Mouse (Mus musculus): Measurements from ENCODE around the gene Ywhab. TPM values are rescaled to one million over a fixed set of nuclear protein-coding genes. Genes with fewer than 3 reads are reported as not detected.

Ywhab gene
- 100 to 1,000 TPM; 562 to 599 TPM for total RNA-seq (2021)
- long read RNA-seq, transcript Ywhab-201 (6 exons, 3,013 nt) = major isoform, 668 of 783 reads
- long read RNA-seq, partial matches to known transcripts = 16 of 783 reads
- long read RNA-seq, other reads (novel, unspliced or antisense) = 99 of 783 reads

GRCm38 (mm10) chr2:163994654-163994976 is at the start of gene Ywhab:
Gene Ywhab, plus strand, starts transcription at chr2:163994960.
- DNase-seq (ENCODE audit: low spot score in 2 of 2) = peak in 1 of 2 experiments; percentile 88

GRCm38 (mm10) chr2:163946221-163946620 is 48.5 kb upstream of the Ywhab start:
- DNase-seq (ENCODE audit: low spot score in 2 of 2) = no peak

- no peak for DNase-seq (ENCODE audit: low spot score in 2 of 2)
These were observed 46.8 kb upstream of the Ywhab start for GRCm38 (mm10) chr2:163947976-163948375.

- DNase-seq (ENCODE audit: low spot score in 2 of 2) = peak; percentile 63 to 78
These were observed 43.0 kb upstream of the Ywhab start for GRCm38 (mm10) chr2:163951770-163952169.

- no peak for DNase-seq (ENCODE audit: low spot score in 2 of 2)
These were observed 41.0 kb upstream of the Ywhab start for GRCm38 (mm10) chr2:163953622-163954310.

GRCm38 (mm10) chr2:163964606-163965560 is 29.9 kb upstream of the Ywhab start:
- no peak for DNase-seq (ENCODE audit: low spot score in 2 of 2)

- no peak for DNase-seq (ENCODE audit: low spot score in 2 of 2)
These were observed 29.1 kb upstream of the Ywhab start for GRCm38 (mm10) chr2:163965706-163966105.

- peak; percentile 72 to 82 for DNase-seq (ENCODE audit: low spot score in 2 of 2)
These were observed 26.2 kb upstream of the Ywhab start for GRCm38 (mm10) chr2:163968581-163968980.

- DNase-seq (ENCODE audit: low spot score in 2 of 2) = no peak
These were observed 24.4 kb upstream of the Ywhab start for GRCm38 (mm10) chr2:163970326-163970725.

- no peak for DNase-seq (ENCODE audit: low spot score in 2 of 2)
These were observed 20.7 kb upstream of the Ywhab start for GRCm38 (mm10) chr2:163974056-163974455.

- no peak for DNase-seq (ENCODE audit: low spot score in 2 of 2)
These were observed 18.3 kb upstream of the Ywhab start for GRCm38 (mm10) chr2:163976448-163976847.

GRCm38 (mm10) chr2:163987233-163987632 is 7.5 kb upstream of the Ywhab start:
- DNase-seq (ENCODE audit: low spot score in 2 of 2) = no peak

- DNase-seq (ENCODE audit: low spot score in 2 of 2) = no peak
These were observed 1.9 kb upstream of the Ywhab start for GRCm38 (mm10) chr2:163992871-163993270.

GRCm38 (mm10) chr2:163994977-163995862 is 460 bp downstream of the Ywhab start:
- peak; percentile 43 to 92 for DNase-seq (ENCODE audit: low spot score in 2 of 2)

- DNase-seq (ENCODE audit: low spot score in 2 of 2) = no peak
These were observed 1.5 kb downstream of the Ywhab start for GRCm38 (mm10) chr2:163996275-163996674.

GRCm38 (mm10) chr2:163996899-163997298 is 2.1 kb downstream of the Ywhab start:
- DNase-seq (ENCODE audit: low spot score in 2 of 2) = no peak

GRCm38 (mm10) chr2:163998981-163999380 is 4.2 kb downstream of the Ywhab start:
- DNase-seq (ENCODE audit: low spot score in 2 of 2) = no peak

- no peak for DNase-seq (ENCODE audit: low spot score in 2 of 2)
These were observed 7.9 kb downstream of the Ywhab start for GRCm38 (mm10) chr2:164002637-164003036.

GRCm38 (mm10) chr2:164004503-164004902 is 9.7 kb downstream of the Ywhab start:
- no peak for DNase-seq (ENCODE audit: low spot score in 2 of 2)

- DNase-seq (ENCODE audit: low spot score in 2 of 2) = no peak
These were observed 12.2 kb downstream of the Ywhab start for GRCm38 (mm10) chr2:164006932-164007331.

GRCm38 (mm10) chr2:164007547-164007946 is 12.8 kb downstream of the Ywhab start:
- DNase-seq (ENCODE audit: low spot score in 2 of 2) = no peak
